Comparison of ENCODE assay signal across 23 mouse cellular contexts in the genomic region with DNA sequence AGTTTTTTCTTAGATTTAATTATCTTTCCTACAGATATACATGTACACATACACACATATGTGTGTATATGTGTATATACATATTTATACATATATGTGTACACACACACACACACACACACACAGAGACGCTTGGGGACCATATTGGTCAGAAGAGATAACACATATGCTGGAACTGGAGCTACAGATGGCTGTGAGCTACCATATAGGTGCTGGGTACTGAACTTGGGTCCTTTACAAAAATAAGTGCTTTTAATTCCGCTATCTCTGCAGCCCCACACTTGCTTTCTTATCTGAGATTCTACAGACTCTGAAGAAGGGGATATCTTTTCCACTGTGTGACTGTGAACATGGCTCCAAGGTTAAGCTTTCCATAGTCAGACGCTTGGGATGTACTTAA. TPM values are rescaled to one million over a fixed set of nuclear protein-coding genes. Genes with fewer than 3 reads are reported as not detected.
DNase-seq lines count a peak whose midpoint lies in the region; ATAC-seq and TF ChIP-seq lines count a peak whose summit lies in the region.
"Had no signal": no experiment of that assay in that cellular context is flagged by ENCODE, and none has a peak within 500 bp of the region (broad histone marks: within the 10 kb centered on the region; RNA-seq: fewer than 3 reads in every experiment).

No protein-coding gene starts in this region.

- no peaks in the 10 kb centered on the region for H3K27me3 ChIP-seq in liver, embryonic 11.5 days (replicated peaks; ENCODE audit: control insufficient read depth, insufficient read depth, low read length)
- no peaks in the 10 kb centered on the region for H3K27me3 ChIP-seq in liver, embryonic 13.5 days
- H3K27me3 ChIP-seq in liver, postnatal 0 days (ENCODE audit: insufficient read depth, low read length): no peaks in the 10 kb centered on the region
- H3K27me3 ChIP-seq in thymus, adult 2 months (ENCODE audit: control insufficient read depth, insufficient read depth, low read length): no peaks in the 10 kb centered on the region
- H3K27me3 ChIP-seq in heart, embryonic 10.5 days (ENCODE audit: insufficient read depth, poor library complexity, severe bottlenecking): no peaks in the 10 kb centered on the region
- H3K27me3 ChIP-seq: CH12.LX; embryonic facial prominence, embryonic 12.5 days; forebrain, embryonic 13.5 days; forebrain, embryonic 15.5 days had no signal

- no peak for TF ChIP-seq CTCF in liver, postnatal 0 days (IDR thresholded peaks at IDR 0.05; ENCODE audit: low read depth)
- TF ChIP-seq CTCF in thymus, adult 2 months (IDR thresholded peaks at IDR 0.05; ENCODE audit: borderline replicate concordance, control insufficient read depth, extremely low read depth, insufficient read depth, low read length, poor library complexity): no peak

- no peak overlapping the region for H3K9ac ChIP-seq in liver, embryonic 11.5 days (ENCODE audit: low read depth, low read length)
- H3K9ac ChIP-seq in liver, embryonic 13.5 days: no peak overlapping the region
- H3K9ac ChIP-seq in liver, postnatal 0 days (replicated peaks): no peak overlapping the region
- H3K9ac ChIP-seq: embryonic facial prominence, embryonic 12.5 days; forebrain, embryonic 13.5 days; forebrain, embryonic 15.5 days had no signal

- 59% methylated on average over 3 of the region's 3 CpGs for WGBS in liver, embryonic 11.5 days
- WGBS in liver, embryonic 13.5 days (ENCODE audit: insufficient replicate concordance): 22% methylated on average over 3 of the region's 3 CpGs
- WGBS in liver, postnatal 0 days (ENCODE audit: insufficient replicate concordance): 68% methylated on average over 3 of the region's 3 CpGs
- 95% methylated on average over 3 of the region's 3 CpGs for WGBS in thymus, adult 2 months
- WGBS in heart, embryonic 10.5 days: 73% methylated on average over 3 of the region's 3 CpGs

- TF ChIP-seq POLR2A in thymus, adult 2 months (IDR thresholded peaks at IDR 0.05; ENCODE audit: control insufficient read depth, extremely low read depth, insufficient read depth, low read length, poor library complexity): no peak

- no peaks in the 10 kb centered on the region for H3K9me3 ChIP-seq in liver, embryonic 11.5 days (ENCODE audit: control insufficient read depth, low read length)
- H3K9me3 ChIP-seq in liver, embryonic 13.5 days (replicated peaks): no peaks in the 10 kb centered on the region
- no peaks in the 10 kb centered on the region for H3K9me3 ChIP-seq in liver, postnatal 0 days (ENCODE audit: low read length)
- H3K9me3 ChIP-seq in heart, embryonic 10.5 days: no peaks in the 10 kb centered on the region
- H3K9me3 ChIP-seq: embryonic facial prominence, embryonic 10.5 days; embryonic facial prominence, embryonic 12.5 days; forebrain, embryonic 13.5 days; forebrain, embryonic 15.5 days; G1E had no signal

- no peak overlapping the region for H3K4me3 ChIP-seq in liver, embryonic 11.5 days (ENCODE audit: low read depth, low read length)
- H3K4me3 ChIP-seq in liver, embryonic 13.5 days (replicated peaks): no peak overlapping the region
- H3K4me3 ChIP-seq in liver, postnatal 0 days (ENCODE audit: low read depth, low read length): no peak overlapping the region
- no peak overlapping the region for H3K4me3 ChIP-seq in thymus, adult 2 months (ENCODE audit: control insufficient read depth, insufficient read depth, low read length)
- no peak overlapping the region for H3K4me3 ChIP-seq in heart, embryonic 10.5 days
- H3K4me3 ChIP-seq: embryonic facial prominence, embryonic 10.5 days; embryonic facial prominence, embryonic 12.5 days; forebrain, embryonic 13.5 days; forebrain, embryonic 15.5 days had no signal

- no peak for TF ChIP-seq EP300 in liver, postnatal 0 days (IDR thresholded peaks at IDR 0.05; ENCODE audit: low read depth)

- H3K4me2 ChIP-seq in liver, embryonic 11.5 days: no peak overlapping the region
- no peak overlapping the region for H3K4me2 ChIP-seq in liver, embryonic 13.5 days
- no peak overlapping the region for H3K4me2 ChIP-seq in liver, postnatal 0 days (ENCODE audit: low read depth, low read length)
- H3K4me2 ChIP-seq: embryonic facial prominence, embryonic 12.5 days; forebrain, embryonic 13.5 days; forebrain, embryonic 15.5 days had no signal

- DNase-seq in liver, embryonic 11.5 days (ENCODE audit: low spot score): no peak
- DNase-seq in liver: no peak
- DNase-seq in liver, embryonic 13.5 days: peak; percentile 8
- no peak for DNase-seq in liver, postnatal 0 days
- DNase-seq in heart, adult 8-10 months (ENCODE audit: low spot score): no peak
- no peak for DNase-seq in thymus, adult 2 months
- DNase-seq in heart, embryonic 10.5 days (ENCODE audit: low spot score): no peak
- DNase-seq: adrenal gland, adult 2 months; adrenal gland, postnatal 10 days; adrenal gland, postnatal 25 days; B cell, adult 2 months; cerebellum, adult 11 months; cerebellum, adult 8-10 months; cerebellum, adult 9-11 months; embryo, embryonic 11 days had no signal

- ATAC-seq in liver, embryonic 11.5 days (replicated peaks; ENCODE audit: low FRiP score): peak; percentile 80
- peak; percentile 57; the same call in 1 of the 2 replicates for ATAC-seq in liver, embryonic 13.5 days (ENCODE audit: low read depth)
- ATAC-seq in liver, postnatal 0 days: no peak
- ATAC-seq in megakaryocyte-erythroid progenitor cell, adult 5-6 weeks (replicated peaks; ENCODE audit: low FRiP score, low TSS enrichment, poor library complexity, severe bottlenecking): 0 out of 2 replicates have a peak, but pooled peaks have one; percentile 37
- ATAC-seq: CD4-positive, CD25-positive, alpha-beta regulatory T cell, adult 4 months; forebrain, embryonic 13.5 days; forebrain, embryonic 15.5 days had no signal

- no peak overlapping the region for H3K27ac ChIP-seq in liver, embryonic 11.5 days (ENCODE audit: low read depth, low read length)
- no peak overlapping the region for H3K27ac ChIP-seq in liver, embryonic 13.5 days
- peak overlapping the region; percentile 91 for H3K27ac ChIP-seq in liver, postnatal 0 days (ENCODE audit: low read depth)
- H3K27ac ChIP-seq in thymus, adult 2 months (ENCODE audit: control insufficient read depth, insufficient read depth, low read length): no peak overlapping the region
- no peak overlapping the region for H3K27ac ChIP-seq in heart, embryonic 10.5 days
- H3K27ac ChIP-seq: embryonic facial prominence, embryonic 10.5 days; embryonic facial prominence, embryonic 12.5 days; forebrain, embryonic 13.5 days; forebrain, embryonic 15.5 days had no signal

- peaks cover 8% of the 10 kb centered on the region for H3K4me1 ChIP-seq in liver, embryonic 11.5 days (replicated peaks; ENCODE audit: control insufficient read depth, insufficient read depth, low read length)
- H3K4me1 ChIP-seq in liver, embryonic 13.5 days (replicated peaks): peaks cover 14% of the 10 kb centered on the region
- H3K4me1 ChIP-seq in liver, postnatal 0 days (ENCODE audit: insufficient read depth): peaks cover 39% of the 10 kb centered on the region
- H3K4me1 ChIP-seq in thymus, adult 2 months (replicated peaks; ENCODE audit: control insufficient read depth, insufficient read depth, low read length): peaks cover 2% of the 10 kb centered on the region; the same call in 1 of the 2 replicates
- peaks cover 23% of the 10 kb centered on the region for H3K4me1 ChIP-seq in heart, embryonic 10.5 days
- H3K4me1 ChIP-seq: embryonic facial prominence, embryonic 12.5 days; forebrain, embryonic 13.5 days had no signal

- no peaks in the 10 kb centered on the region for H3K36me3 ChIP-seq in liver, embryonic 11.5 days (ENCODE audit: control insufficient read depth, insufficient read depth, low read length)
- H3K36me3 ChIP-seq in liver, embryonic 13.5 days: no peaks in the 10 kb centered on the region
- H3K36me3 ChIP-seq in liver, postnatal 0 days (replicated peaks; ENCODE audit: insufficient read depth, low read length): no peaks in the 10 kb centered on the region
- H3K36me3 ChIP-seq in thymus, adult 2 months (ENCODE audit: control insufficient read depth, insufficient read depth, low read length): no peaks in the 10 kb centered on the region
- no peaks in the 10 kb centered on the region for H3K36me3 ChIP-seq in heart, embryonic 10.5 days
- H3K36me3 ChIP-seq: embryonic facial prominence, embryonic 10.5 days; embryonic facial prominence, embryonic 12.5 days; forebrain, embryonic 15.5 days; G1E had no signal

RNA-seq across cellular contexts. Expression of gene Inpp4a, which starts 43.6 kb away (rescaled TPM):
- 6.0 and 6.8 TPM in 2 replicates for polyA plus RNA-seq in liver, embryonic 11.5 days (2014; fragmentation: Nextera tagmentation; extraction: Ambion mirVana)
- polyA plus RNA-seq in liver, embryonic 13.5 days (2015; fragmentation: Nextera tagmentation; extraction: Ambion mirVana): 3.0 and 3.1 TPM in 2 replicates
- 5.0 and 6.7 TPM in 2 replicates for polyA plus RNA-seq in liver, postnatal 0 days (2015; fragmentation: Nextera tagmentation; extraction: Ambion mirVana)
- total RNA-seq in megakaryocyte-erythroid progenitor cell, adult 5-6 weeks (2014; fragmentation: Nextera tagmentation): 4.3 and 5.8 TPM in 2 replicates
- 1.8 and 2.1 TPM in 2 replicates for total RNA-seq in megakaryocyte-erythroid progenitor cell, adult 5-6 weeks (2017)
- total RNA-seq in heart, adult 8-10 months (2022): 10 to 100 TPM; 19.2 to 24.3 (median 22.6) TPM
- 14.5 and 17.0 TPM in 2 replicates for polyA plus RNA-seq in thymus, adult 2 months (2012; rRNA removed)
- 10.5 and 13.3 TPM in 2 replicates for polyA plus RNA-seq in heart, embryonic 10.5 days (2016; fragmentation: Nextera tagmentation; extraction: Ambion mirVana)
